ENCODE assay signal across 7 mouse cellular contexts in genomic region chr2:130635847-130636246, GRCm38 (mm10). TPM values are rescaled to one million over a fixed set of nuclear protein-coding genes. Genes with fewer than 3 reads are reported as not detected.
DNase-seq lines count a peak whose midpoint lies in the region; ATAC-seq and TF ChIP-seq lines count a peak whose summit lies in the region.

No protein-coding gene starts in this region.

- H3K27ac ChIP-seq in liver, embryonic 14.5 days = no peak overlapping the region

- WGBS in liver, embryonic 14.5 days (ENCODE audit: insufficient replicate concordance) = 11% methylated on average over 21 of the region's 21 CpGs

- no peaks in the 10 kb centered on the region; a peak in 2 of 4 replicates for H3K4me1 ChIP-seq in liver, embryonic 14.5 days (replicated peaks; ENCODE audit: control insufficient read depth in 2 of 2, insufficient read depth in 2 of 2, low read length in 1 of 2)

- no peaks in the 10 kb centered on the region for H3K9me3 ChIP-seq in liver, embryonic 14.5 days (ENCODE audit: control insufficient read depth, low read length)

- peak; percentile 40 for TF ChIP-seq EP300 in liver, embryonic 14.5 days (IDR thresholded peaks at IDR 0.05; ENCODE audit: low read depth)

- H3K4me3 ChIP-seq in liver, embryonic 14.5 days (ENCODE audit: insufficient read depth in 1 of 2, low read depth in 2 of 2, low read length in 2 of 2) = no peak overlapping the region; a peak in 1 of 4 replicates

- peaks cover 56% of the 10 kb centered on the region for H3K27me3 ChIP-seq in liver, embryonic 14.5 days (ENCODE audit: control insufficient read depth, insufficient read depth, low read length)

- ATAC-seq in hematopoietic stem cell, adult 5-6 weeks (replicated peaks in 1 of 2; ENCODE audit: insufficient read depth in 1 of 2, low FRiP score in 2 of 2, low TSS enrichment in 1 of 2, low read depth in 1 of 2, poor library complexity in 2 of 2, severe bottlenecking in 2 of 2) = peak; percentile 59 to 68
- peak; percentile 60 for ATAC-seq in liver, embryonic 14.5 days (ENCODE audit: insufficient read depth)

- intact Hi-C loops in left cerebral cortex, postnatal 36 days (cut with DNase I) = no loop called here

- peak; percentile 27 to 67 for DNase-seq in left cerebral cortex, postnatal 36 days (ENCODE audit: low spot score in 2 of 2)
- DNase-seq in left cerebral cortex, adult 8-10 months (ENCODE audit: low spot score in 2 of 2) = no peak
- DNase-seq in cerebellum, postnatal 25 days = peak; percentile 40 to 51
- DNase-seq in liver, embryonic 14.5 days (ENCODE audit: low read depth in 3 of 3, low spot score in 3 of 3) = no peak
- DNase-seq in thymus, postnatal 25 days = peak; percentile 84
- DNase-seq in adrenal gland, postnatal 36 days = no peak

- H3K9ac ChIP-seq in liver, embryonic 14.5 days (replicated peaks) = no peak overlapping the region

- TF ChIP-seq CTCF in liver, embryonic 14.5 days (IDR thresholded peaks at IDR 0.05; ENCODE audit: low read depth) = no peak

- peak overlapping the region; percentile 50 for H3K4me2 ChIP-seq in liver, embryonic 14.5 days (ENCODE audit: low read depth)

- no peaks in the 10 kb centered on the region for H3K36me3 ChIP-seq in liver, embryonic 14.5 days (replicated peaks; ENCODE audit: control insufficient read depth, insufficient read depth, low read depth)

RNA-seq across cellular contexts. Expression of gene Ubox5, which starts 6.0 kb away (rescaled TPM):
- 10 to 100 TPM in 1 of 2 experiments, 1 to 10 TPM in 1; 9.7 to 11.3 TPM for total RNA-seq in left cerebral cortex, postnatal 36 days (2021)
- 10 to 100 TPM; 11.7 to 14.7 (median 12.5) TPM for total RNA-seq in left cerebral cortex, adult 8-10 months (2022)
- total RNA-seq in hematopoietic stem cell, adult 5-6 weeks (2017) = 6.3 and 9.4 TPM in 2 replicates
- 3.3 and 3.4 TPM in 2 replicates for polyA plus RNA-seq in liver, embryonic 14.5 days (2012; rRNA removed)
- 5.4 and 6.3 TPM in 2 replicates for polyA plus RNA-seq in liver, embryonic 14.5 days (2014; fragmentation: Nextera tagmentation; extraction: Ambion mirVana)
- 1 to 10 TPM; 6.3 to 6.9 TPM for total RNA-seq in adrenal gland, postnatal 36 days (2021)

RNA-seq across cellular contexts. Expression of gene Fastkd5, which starts 6.0 kb away (rescaled TPM):
- total RNA-seq in left cerebral cortex, postnatal 36 days (2021) = 1 to 10 TPM; 7.7 to 8.9 TPM
- total RNA-seq in left cerebral cortex, adult 8-10 months (2022) = 1 to 10 TPM; 6.5 to 9.2 (median 7.3) TPM
- 17.7 and 20.2 TPM in 2 replicates for total RNA-seq in hematopoietic stem cell, adult 5-6 weeks (2017)
- polyA plus RNA-seq in liver, embryonic 14.5 days (2012; rRNA removed) = 2.8 and 3.6 TPM in 2 replicates
- 11.1 and 11.9 TPM in 2 replicates for polyA plus RNA-seq in liver, embryonic 14.5 days (2014; fragmentation: Nextera tagmentation; extraction: Ambion mirVana)
- 10 to 100 TPM; 11.4 to 12.9 TPM for total RNA-seq in adrenal gland, postnatal 36 days (2021)

RNA-seq across cellular contexts. Expression of gene Lzts3, which starts 6.8 kb away (rescaled TPM):
- total RNA-seq in left cerebral cortex, postnatal 36 days (2021) = 100 to 1,000 TPM; 183 to 206 TPM
- total RNA-seq in left cerebral cortex, adult 8-10 months (2022) = 100 to 1,000 TPM; 186 to 214 (median 199) TPM
- 0.44 and 0.45 TPM in 2 replicates for total RNA-seq in hematopoietic stem cell, adult 5-6 weeks (2017)
- polyA plus RNA-seq in liver, embryonic 14.5 days (2012; rRNA removed) = 2.1 and 2.7 TPM in 2 replicates
- 0.27 and 0.42 TPM in 2 replicates for polyA plus RNA-seq in liver, embryonic 14.5 days (2014; fragmentation: Nextera tagmentation; extraction: Ambion mirVana)
- total RNA-seq in adrenal gland, postnatal 36 days (2021) = 10 to 100 TPM; 13.2 to 14.8 TPM

RNA-seq across cellular contexts. Expression of gene Ddrgk1, which starts 28.6 kb away (rescaled TPM):
- 100 to 1,000 TPM in 1 of 2 experiments, 10 to 100 TPM in 1; 97.9 to 102 TPM for total RNA-seq in left cerebral cortex, postnatal 36 days (2021)
- 100 to 1,000 TPM; 106 to 118 (median 114) TPM for total RNA-seq in left cerebral cortex, adult 8-10 months (2022)
- 97.6 and 97.7 TPM in 2 replicates for total RNA-seq in hematopoietic stem cell, adult 5-6 weeks (2017)
- 12.8 and 27.9 TPM in 2 replicates for polyA plus RNA-seq in liver, embryonic 14.5 days (2012; rRNA removed)
- polyA plus RNA-seq in liver, embryonic 14.5 days (2014; fragmentation: Nextera tagmentation; extraction: Ambion mirVana) = 34.6 and 35.4 TPM in 2 replicates
- total RNA-seq in adrenal gland, postnatal 36 days (2021) = 100 to 1,000 TPM; 199 to 232 TPM

RNA-seq across cellular contexts. Expression of gene Itpa, which starts 31.6 kb away (rescaled TPM):
- 10 to 100 TPM; 39.5 to 42.1 TPM for total RNA-seq in left cerebral cortex, postnatal 36 days (2021)
- total RNA-seq in left cerebral cortex, adult 8-10 months (2022) = 10 to 100 TPM; 35.7 to 41.7 (median 38.3) TPM
- 55.2 and 57.7 TPM in 2 replicates for total RNA-seq in hematopoietic stem cell, adult 5-6 weeks (2017)
- 35.0 and 35.7 TPM in 2 replicates for polyA plus RNA-seq in liver, embryonic 14.5 days (2012; rRNA removed)
- polyA plus RNA-seq in liver, embryonic 14.5 days (2014; fragmentation: Nextera tagmentation; extraction: Ambion mirVana) = 50.6 and 51.4 TPM in 2 replicates
- 10 to 100 TPM; 28.1 to 31.2 TPM for total RNA-seq in adrenal gland, postnatal 36 days (2021)

Comparison
In these comparisons a context has a peak if more than half of its experiments do, and no peak if none do; other contexts are left out.
1. DNase-seq: peak in left cerebral cortex, postnatal 36 days (2 of 2), cerebellum, postnatal 25 days (2 of 2) and thymus, postnatal 25 days (single experiment); none in left cerebral cortex, adult 8-10 months (0 of 2), liver, embryonic 14.5 days (0 of 3) and adrenal gland, postnatal 36 days (0 of 2).
2. RNA of gene Lzts3, which starts 6.8 kb away (total RNA-seq): 183 to 206 TPM in left cerebral cortex, postnatal 36 days and 186 to 214 TPM in left cerebral cortex, adult 8-10 months; 13.2 to 14.8 TPM in adrenal gland, postnatal 36 days and 0.44 to 0.45 TPM in hematopoietic stem cell, adult 5-6 weeks; every median in the first group is over 10 times any median in the second.